Mouse (Mus musculus): ENCODE measurements around the gene Cd36. TPM values are rescaled to one million over a fixed set of nuclear protein-coding genes. Genes with fewer than 3 reads are reported as not detected.

The Cd36 gene
- total and polyA plus RNA-seq, 2 experiments from 2014 or later: 2.2 to 2.6 TPM

DNA sequence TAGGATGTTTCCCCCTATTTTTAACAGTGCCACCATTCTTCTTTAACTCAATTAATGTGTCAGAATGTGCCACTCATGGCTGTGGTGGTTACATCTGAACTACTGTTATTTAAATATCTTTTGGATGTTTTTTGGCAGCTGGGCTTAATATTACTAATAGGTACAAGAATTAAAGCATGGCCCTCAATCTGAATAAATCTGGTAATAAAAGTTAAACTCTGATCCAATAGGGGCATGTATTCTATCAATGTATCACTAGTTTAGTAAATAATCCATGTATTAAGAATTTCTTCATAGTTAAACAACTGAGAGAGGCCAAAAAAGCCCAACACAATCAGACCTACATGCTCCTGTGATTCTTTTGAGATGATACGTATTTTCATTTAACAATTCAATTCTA lies 690 bp upstream of the Cd36 start:
- WGBS: 88% methylated on average over 1 of the region's 1 CpGs
- Histone ChIP-seq H3K27me3 (ENCODE audit: insufficient read depth, low read length) (no peaks in the 10 kb centered on the region), H3K27ac (ENCODE audit: low read depth, low read length) (no peak overlapping the region), H3K4me1 (ENCODE audit: insufficient read depth, low read length) (no peaks in the 10 kb centered on the region), H3K36me3 (ENCODE audit: insufficient read depth, low read length) (no peaks in the 10 kb centered on the region), H3K9me3 (ENCODE audit: low read length) (no peaks in the 10 kb centered on the region), H3K4me3 (ENCODE audit: low read depth, low read length) (no peak overlapping the region), H3K9ac (replicated peaks; ENCODE audit: low read length, poor library complexity, severe bottlenecking) (no peak overlapping the region), H3K4me2 (ENCODE audit: low read depth, low read length, poor library complexity, severe bottlenecking) (no peak overlapping the region)
- no peak for DNase-seq (ENCODE audit: low spot score)
- TF ChIP-seq CTCF (IDR thresholded peaks at IDR 0.05): no peak
- ATAC-seq (ENCODE audit: low FRiP score): no peak

DNA sequence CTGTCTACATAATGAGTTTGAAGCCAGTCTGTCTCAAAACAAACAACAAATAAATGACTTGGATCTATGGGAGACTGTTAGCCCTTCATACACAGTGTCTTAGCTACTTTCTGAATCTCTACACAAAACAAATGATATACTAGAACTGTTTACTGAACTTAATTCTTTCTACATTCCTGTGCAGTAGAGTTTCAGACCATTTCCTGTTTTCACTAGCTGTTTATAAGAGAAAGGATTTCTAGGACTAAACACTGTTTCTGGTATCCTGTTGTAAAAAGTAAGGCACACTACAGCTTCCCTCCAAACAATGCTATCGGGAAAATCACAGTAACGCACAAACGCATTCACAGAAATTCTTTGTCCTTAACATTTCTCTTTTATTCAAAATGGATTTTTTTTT lies 2.2 kb downstream of the Cd36 start:
- no peak for TF ChIP-seq CTCF (IDR thresholded peaks at IDR 0.05)
- H3K4me1 ChIP-seq (ENCODE audit: insufficient read depth, low read length): no peaks in the 10 kb centered on the region
- ATAC-seq (ENCODE audit: low FRiP score): no peak

DNA sequence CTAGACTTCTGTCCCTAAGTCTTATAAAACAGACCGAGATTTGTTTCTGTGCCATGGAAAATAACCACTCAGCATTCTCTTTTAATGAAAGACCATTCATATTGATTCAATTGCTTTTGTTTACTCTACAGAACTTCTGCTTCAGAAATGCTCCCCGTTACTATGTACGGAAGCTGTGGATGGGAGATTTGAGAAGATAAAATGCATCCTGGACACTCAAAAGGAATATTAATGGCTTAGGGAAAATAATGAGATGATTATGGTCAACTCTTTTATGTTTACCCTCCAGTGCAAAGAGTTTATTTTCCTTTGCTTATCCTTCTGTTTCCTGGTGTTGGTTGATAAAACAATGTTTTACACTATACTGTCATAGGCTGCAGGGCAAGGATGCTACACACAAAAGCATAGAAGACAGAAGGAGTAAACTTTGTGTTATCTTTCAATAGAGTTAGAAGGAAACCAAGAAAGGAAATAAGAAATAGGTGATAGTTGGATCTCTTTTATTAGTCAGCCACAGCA lies 5.2 kb downstream of the Cd36 start:
- H3K4me2 ChIP-seq (ENCODE audit: low read depth, low read length, poor library complexity, severe bottlenecking): no peak overlapping the region
- DNase-seq (ENCODE audit: low spot score): no peak
- H3K27me3 ChIP-seq (ENCODE audit: insufficient read depth, low read length): no peaks in the 10 kb centered on the region
- WGBS: 77% methylated on average over 3 of the region's 3 CpGs
- H3K9me3 ChIP-seq (ENCODE audit: low read length): no peaks in the 10 kb centered on the region
- no peak overlapping the region for H3K9ac ChIP-seq (replicated peaks; ENCODE audit: low read length, poor library complexity, severe bottlenecking)
- TF ChIP-seq CTCF (IDR thresholded peaks at IDR 0.05): no peak
- no peak overlapping the region for H3K27ac ChIP-seq (ENCODE audit: low read depth, low read length)
- H3K4me3 ChIP-seq (ENCODE audit: low read depth, low read length): no peak overlapping the region
- no peak for ATAC-seq (ENCODE audit: low FRiP score)
- no peaks in the 10 kb centered on the region for H3K36me3 ChIP-seq (ENCODE audit: insufficient read depth, low read length)
- H3K4me1 ChIP-seq (ENCODE audit: insufficient read depth, low read length): no peaks in the 10 kb centered on the region

More for the DNA sequence above, 2.2 kb downstream of the Cd36 start:
- DNase-seq (ENCODE audit: low spot score): no peak
- Histone ChIP-seq H3K27ac (ENCODE audit: low read depth, low read length) (no peak overlapping the region), H3K4me3 (ENCODE audit: low read depth, low read length) (no peak overlapping the region), H3K36me3 (ENCODE audit: insufficient read depth, low read length) (no peaks in the 10 kb centered on the region), H3K27me3 (ENCODE audit: insufficient read depth, low read length) (no peaks in the 10 kb centered on the region), H3K4me2 (ENCODE audit: low read depth, low read length, poor library complexity, severe bottlenecking) (no peak overlapping the region), H3K9me3 (ENCODE audit: low read length) (no peaks in the 10 kb centered on the region), H3K9ac (replicated peaks; ENCODE audit: low read length, poor library complexity, severe bottlenecking) (no peak overlapping the region)
- 86% methylated on average over 3 of the region's 3 CpGs for WGBS

DNA sequence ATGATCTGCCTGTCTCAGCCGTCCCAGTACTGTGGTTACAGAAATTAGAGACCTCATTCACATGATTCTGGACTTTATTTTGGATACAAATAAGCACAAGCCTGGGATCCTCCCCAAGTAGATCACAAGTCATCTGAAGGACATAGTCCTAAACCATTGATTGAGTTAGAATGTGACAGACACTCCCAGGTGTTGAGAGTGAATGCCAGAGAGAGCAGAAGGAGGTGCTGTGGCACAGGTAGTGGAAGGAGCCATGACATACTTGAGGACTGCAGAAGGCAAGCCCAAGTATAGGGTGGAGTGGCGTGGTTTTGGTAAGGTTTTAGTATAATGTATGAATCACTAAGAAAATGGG lies 7.1 kb downstream of the Cd36 start:
- no peaks in the 10 kb centered on the region for H3K4me1 ChIP-seq (ENCODE audit: insufficient read depth, low read length)
- no peak for TF ChIP-seq CTCF (IDR thresholded peaks at IDR 0.05)
- H3K4me3 ChIP-seq (ENCODE audit: low read depth, low read length): no peak overlapping the region
- H3K9ac ChIP-seq (replicated peaks; ENCODE audit: low read length, poor library complexity, severe bottlenecking): no peak overlapping the region
- H3K36me3 ChIP-seq (ENCODE audit: insufficient read depth, low read length): no peaks in the 10 kb centered on the region
- ATAC-seq (ENCODE audit: low FRiP score): no peak
- WGBS: 93% methylated on average over 2 of the region's 2 CpGs
- H3K4me2 ChIP-seq (ENCODE audit: low read depth, low read length, poor library complexity, severe bottlenecking): no peak overlapping the region
- no peak for DNase-seq (ENCODE audit: low spot score)
- no peak overlapping the region for H3K27ac ChIP-seq (ENCODE audit: low read depth, low read length)
- no peaks in the 10 kb centered on the region for H3K27me3 ChIP-seq (ENCODE audit: insufficient read depth, low read length)
- H3K9me3 ChIP-seq (ENCODE audit: low read length): no peaks in the 10 kb centered on the region

DNA sequence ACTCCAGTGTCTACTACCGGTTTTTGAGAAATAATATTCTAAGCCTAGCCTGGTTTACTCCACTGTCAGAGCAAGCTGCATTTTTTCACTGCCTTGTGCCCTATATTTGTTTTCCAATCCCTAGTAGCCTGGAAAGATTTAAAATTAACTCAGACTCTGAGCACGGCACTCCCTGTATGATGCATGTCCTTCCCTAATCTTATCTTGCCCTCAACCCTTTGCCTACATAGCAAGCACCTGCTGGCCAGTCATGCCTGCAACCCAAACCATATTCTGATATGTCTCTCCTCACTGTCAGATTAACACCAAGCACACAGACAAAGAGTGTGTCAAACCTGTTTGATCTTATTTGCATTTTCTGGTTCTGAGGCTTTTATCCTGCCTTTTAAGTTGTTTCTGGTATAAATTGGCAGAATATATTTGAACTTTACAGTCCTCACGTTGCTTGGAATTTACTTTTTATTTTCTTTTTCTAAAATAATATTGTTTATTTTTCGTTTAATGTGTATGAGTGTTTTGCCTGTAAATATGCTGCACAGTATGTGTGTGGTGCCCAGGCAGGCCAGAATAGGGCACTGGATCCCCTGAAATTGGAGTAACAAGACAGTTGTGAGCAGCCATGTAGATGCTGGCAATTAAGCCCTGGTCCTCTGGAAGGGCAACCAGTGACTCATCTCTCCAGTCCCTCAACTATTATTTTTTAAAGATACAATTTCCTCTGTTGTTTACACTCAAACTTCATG lies 7.6 kb downstream of the Cd36 start:
- no peak for TF ChIP-seq CTCF (IDR thresholded peaks at IDR 0.05)
- DNase-seq (ENCODE audit: low spot score) (no peak), ATAC-seq (ENCODE audit: low FRiP score) (no peak)
- no peak overlapping the region for H3K4me3 ChIP-seq (ENCODE audit: low read depth, low read length)
- H3K4me1 ChIP-seq (ENCODE audit: insufficient read depth, low read length): no peaks in the 10 kb centered on the region
- H3K36me3 ChIP-seq (ENCODE audit: insufficient read depth, low read length): no peaks in the 10 kb centered on the region
- WGBS: 66% methylated on average over 4 of the region's 4 CpGs
- H3K4me2 ChIP-seq (ENCODE audit: low read depth, low read length, poor library complexity, severe bottlenecking): no peak overlapping the region
- H3K9ac ChIP-seq (replicated peaks; ENCODE audit: low read length, poor library complexity, severe bottlenecking): no peak overlapping the region
- no peaks in the 10 kb centered on the region for H3K9me3 ChIP-seq (ENCODE audit: low read length)
- no peaks in the 10 kb centered on the region for H3K27me3 ChIP-seq (ENCODE audit: insufficient read depth, low read length)
- no peak overlapping the region for H3K27ac ChIP-seq (ENCODE audit: low read depth, low read length)

DNA sequence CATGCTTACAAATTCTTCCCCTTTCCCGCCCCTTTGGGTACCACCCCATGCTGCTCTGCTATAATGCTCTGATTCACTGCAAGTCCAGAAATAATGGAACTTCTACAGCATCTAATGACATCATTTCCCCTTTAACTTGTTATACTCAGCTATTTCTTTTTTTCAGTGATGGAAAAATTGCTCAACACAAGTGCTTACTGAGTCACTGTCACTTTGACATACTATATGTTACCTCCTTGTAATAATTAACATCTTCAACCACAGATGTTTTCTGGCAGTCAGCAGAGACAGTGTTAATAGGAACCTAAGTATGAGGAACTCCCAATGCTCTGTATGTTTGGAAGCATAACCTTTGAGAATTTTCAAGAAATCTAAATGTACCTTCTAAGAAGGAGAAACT lies 8.7 kb downstream of the Cd36 start:
- no peak for DNase-seq (ENCODE audit: low spot score)
- no peaks in the 10 kb centered on the region for H3K4me1 ChIP-seq (ENCODE audit: insufficient read depth, low read length)
- TF ChIP-seq CTCF (IDR thresholded peaks at IDR 0.05): no peak

More for the DNA sequence above, 8.7 kb downstream of the Cd36 start:
- WGBS: 38% methylated on average over 1 of the region's 1 CpGs
- Histone ChIP-seq H3K4me2 (ENCODE audit: low read depth, low read length, poor library complexity, severe bottlenecking) (no peak overlapping the region), H3K36me3 (ENCODE audit: insufficient read depth, low read length) (no peaks in the 10 kb centered on the region), H3K4me3 (ENCODE audit: low read depth, low read length) (no peak overlapping the region), H3K27ac (ENCODE audit: low read depth, low read length) (no peak overlapping the region), H3K9me3 (ENCODE audit: low read length) (no peaks in the 10 kb centered on the region), H3K27me3 (ENCODE audit: insufficient read depth, low read length) (no peaks in the 10 kb centered on the region), H3K9ac (replicated peaks; ENCODE audit: low read length, poor library complexity, severe bottlenecking) (no peak overlapping the region)
- no peak for ATAC-seq (ENCODE audit: low FRiP score)

Data from midbrain, postnatal 0 days (tissue).